Mouse (Mus musculus): ENCODE measurements around the gene Pnck.

Pnck gene

GRCm38 (mm10) chrX:73639255-73639675 is 20.7 kb downstream of the Pnck start, which contains the start of gene Dusp9:
Gene Dusp9, plus strand, starts transcription at chrX:73639419.
- DNase-seq = peak; percentile 43

GRCm38 (mm10) chrX:73637415-73637814 is 22.5 kb downstream of the Pnck start:
- DNase-seq = no peak

- DNase-seq = no peak
Observed at GRCm38 (mm10) chrX:73635425-73635824, 24.5 kb downstream of the Pnck start.

GRCm38 (mm10) chrX:73626981-73627380 is 32.9 kb downstream of the Pnck start:
- no peak for DNase-seq

GRCm38 (mm10) chrX:73619890-73620289 is 40.0 kb downstream of the Pnck start:
- DNase-seq = no peak

GRCm38 (mm10) chrX:73619401-73619800 is 40.5 kb downstream of the Pnck start:
- DNase-seq = no peak

- peak; percentile 16 for DNase-seq
Observed at GRCm38 (mm10) chrX:73615876-73616275, 44.0 kb downstream of the Pnck start.

GRCm38 (mm10) chrX:73613665-73614064 is 46.3 kb downstream of the Pnck start:
- peak; percentile 28 for DNase-seq
